Mouse (Mus musculus): ENCODE measurements around the gene Aip. TPM values are rescaled to one million over a fixed set of nuclear protein-coding genes. Genes with fewer than 3 reads are reported as not detected.

The Aip gene
- total and polyA plus RNA-seq, 3 experiments: 22.3 to 86.6 (median 39.9) TPM

GRCm38 (mm10) chr19:4101466-4101865 lies 24.2 kb downstream of the Aip start:
- Histone ChIP-seq H3K4me3 (ENCODE audit: low read depth, low read length) (no peak overlapping the region; the same call in 1 of the 2 replicates), H3K36me3 (replicated peaks) (peaks cover 67% of the 10 kb centered on the region), H3K9me3 (replicated peaks) (no peaks in the 10 kb centered on the region)

GRCm38 (mm10) chr19:4100718-4101261 lies 24.9 kb downstream of the Aip start:
- no peak for ATAC-seq (ENCODE audit: extremely low read depth, insufficient number of reproducible peaks, low FRiP score, poor library complexity, severe bottlenecking)
- H3K4me1 ChIP-seq (ENCODE audit: insufficient read depth, low read depth, low read length): peaks cover 56% of the 10 kb centered on the region
- peaks cover 63% of the 10 kb centered on the region for H3K36me3 ChIP-seq (replicated peaks)

More at GRCm38 (mm10) chr19:4101466-4101865, 24.2 kb downstream of the Aip start:
- Histone ChIP-seq H3K27me3 (ENCODE audit: insufficient read depth, low read length) (no peaks in the 10 kb centered on the region; the same call in 1 of the 2 replicates), H3K4me1 (ENCODE audit: insufficient read depth, low read depth, low read length) (peaks cover 51% of the 10 kb centered on the region)
- ATAC-seq (ENCODE audit: extremely low read depth, insufficient number of reproducible peaks, low FRiP score, poor library complexity, severe bottlenecking) (no peak), DNase-seq (ENCODE audit: low spot score) (no peak)
- TF ChIP-seq POLR2AphosphoS5 (IDR thresholded peaks at IDR 0.05; ENCODE audit: insufficient replicate concordance, low read depth, low read length) (no peak), CTCF (IDR thresholded peaks at IDR 0.05; ENCODE audit: low read depth, low read length) (no peak), TAL1 (conservative IDR thresholded peaks at IDR 0.05; ENCODE audit: low read depth, low read length) (no peak), GATA2 (IDR thresholded peaks at IDR 0.05; ENCODE audit: borderline replicate concordance, low read depth, low read length) (no peak), GATA1 (IDR thresholded peaks at IDR 0.05; ENCODE audit: borderline replicate concordance, low read length) (no peak)

DNA sequence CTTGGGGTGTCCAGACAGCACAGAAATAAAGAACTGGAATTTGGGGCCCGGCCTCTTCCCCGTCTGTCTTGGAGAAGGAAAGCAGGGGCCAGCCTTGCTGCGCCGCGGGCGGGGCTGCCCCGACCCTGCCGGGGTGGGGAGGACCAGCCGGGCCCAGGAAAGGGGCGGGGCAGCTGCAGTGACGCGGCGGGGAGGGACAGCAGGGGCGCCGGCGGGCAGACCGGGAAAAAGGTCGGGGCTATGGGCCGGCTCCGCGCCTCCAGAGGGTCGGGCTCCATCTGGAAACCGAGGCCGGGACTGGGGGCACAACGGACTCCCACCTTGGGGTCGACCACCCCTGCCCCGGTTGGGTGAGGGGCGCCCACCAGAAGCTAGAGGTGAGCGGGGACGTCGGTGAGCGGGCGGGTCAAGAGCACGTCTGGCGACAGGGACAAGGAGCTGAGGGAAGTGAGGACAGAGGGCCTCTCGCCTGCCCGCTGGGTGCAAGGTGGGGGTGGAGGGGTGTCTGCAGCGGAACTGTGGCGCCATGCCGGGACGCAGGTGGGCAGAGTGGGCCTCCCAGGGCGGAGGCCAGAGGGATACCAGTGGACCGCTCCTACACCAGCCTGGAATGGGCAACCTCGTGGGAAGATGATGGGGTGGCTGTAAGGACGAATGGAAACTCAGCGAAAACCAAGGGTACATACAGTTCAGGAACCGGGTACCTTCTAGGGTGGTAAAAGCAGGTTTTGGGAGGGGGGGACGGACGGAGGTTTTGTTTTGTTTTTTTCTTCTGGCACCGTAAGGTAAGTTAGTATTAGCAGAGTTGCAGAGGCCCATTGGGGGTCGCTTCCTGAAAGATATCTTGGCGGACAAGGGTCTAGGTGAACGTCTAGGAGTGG lies 25.6 kb downstream of the Aip start, which contains the start of gene Pitpnm1:
Pitpnm1 (plus strand) TSS at position 162 of the 881 bp plus-strand sequence.
- no peaks in the 10 kb centered on the region for H3K9me3 ChIP-seq (replicated peaks)
- H3K27me3 ChIP-seq (ENCODE audit: insufficient read depth, low read length): no peaks in the 10 kb centered on the region; the same call in 1 of the 2 replicates
- ATAC-seq (ENCODE audit: extremely low read depth, insufficient number of reproducible peaks, low FRiP score, poor library complexity, severe bottlenecking) (no peak), DNase-seq (ENCODE audit: low spot score) (peak; percentile 83)
- H3K4me1 ChIP-seq (ENCODE audit: insufficient read depth, low read depth, low read length): peaks cover 56% of the 10 kb centered on the region
- peak within 1 kb of the TSS; percentile 85 for H3K4me3 ChIP-seq (ENCODE audit: low read depth, low read length)
- TF ChIP-seq TAL1 (conservative IDR thresholded peaks at IDR 0.05; ENCODE audit: low read depth, low read length) (no peak), CTCF (IDR thresholded peaks at IDR 0.05; ENCODE audit: low read depth, low read length) (no peak), GATA1 (IDR thresholded peaks at IDR 0.05; ENCODE audit: borderline replicate concordance, low read length) (no peak), GATA2 (IDR thresholded peaks at IDR 0.05; ENCODE audit: borderline replicate concordance, low read depth, low read length) (no peak), POLR2AphosphoS5 (IDR thresholded peaks at IDR 0.05; ENCODE audit: insufficient replicate concordance, low read depth, low read length) (no peak)
- peaks cover 56% of the 10 kb centered on the region for H3K36me3 ChIP-seq (replicated peaks)

More at GRCm38 (mm10) chr19:4100718-4101261, 24.9 kb downstream of the Aip start:
- H3K4me3 ChIP-seq (ENCODE audit: low read depth, low read length): peak overlapping the region; percentile 85
- H3K27me3 ChIP-seq (ENCODE audit: insufficient read depth, low read length): no peaks in the 10 kb centered on the region; the same call in 1 of the 2 replicates
- TF ChIP-seq GATA2 (IDR thresholded peaks at IDR 0.05; ENCODE audit: borderline replicate concordance, low read depth, low read length) (no peak), CTCF (IDR thresholded peaks at IDR 0.05; ENCODE audit: low read depth, low read length) (no peak), TAL1 (conservative IDR thresholded peaks at IDR 0.05; ENCODE audit: low read depth, low read length) (no peak), GATA1 (IDR thresholded peaks at IDR 0.05; ENCODE audit: borderline replicate concordance, low read length) (no peak), POLR2AphosphoS5 (IDR thresholded peaks at IDR 0.05; ENCODE audit: insufficient replicate concordance, low read depth, low read length) (no peak)
- no peaks in the 10 kb centered on the region for H3K9me3 ChIP-seq (replicated peaks)
- peak; percentile 46 for DNase-seq (ENCODE audit: low spot score)

DNA sequence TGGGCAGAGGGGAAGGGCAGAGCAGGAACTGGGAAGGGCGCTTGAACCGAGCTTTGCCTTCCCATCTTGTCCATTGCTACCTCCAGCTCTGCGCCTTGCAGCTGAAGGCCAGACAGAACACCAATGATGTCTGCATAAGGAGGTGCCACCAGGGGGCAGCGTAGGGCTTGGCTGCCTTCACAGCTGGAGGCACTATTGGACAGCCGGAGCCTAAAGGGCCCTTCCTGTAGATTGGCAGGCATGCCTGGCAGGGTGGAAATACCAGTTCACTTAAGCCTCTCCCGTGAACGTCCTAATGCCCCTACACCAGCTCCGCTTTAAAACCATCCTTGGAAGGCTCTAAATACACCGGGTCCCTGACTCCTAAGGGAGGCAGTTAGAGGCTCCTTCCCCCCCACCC lies 26.6 kb downstream of the Aip start:
- TF ChIP-seq TAL1 (conservative IDR thresholded peaks at IDR 0.05; ENCODE audit: low read depth, low read length): no peak
- TF ChIP-seq POLR2AphosphoS5 (IDR thresholded peaks at IDR 0.05; ENCODE audit: insufficient replicate concordance, low read depth, low read length): no peak
- TF ChIP-seq CTCF (IDR thresholded peaks at IDR 0.05; ENCODE audit: low read depth, low read length): peak; percentile 93
- TF ChIP-seq GATA1 (IDR thresholded peaks at IDR 0.05; ENCODE audit: borderline replicate concordance, low read length): no peak
- TF ChIP-seq GATA2 (IDR thresholded peaks at IDR 0.05; ENCODE audit: borderline replicate concordance, low read depth, low read length): no peak
- Histone ChIP-seq H3K4me1 (ENCODE audit: insufficient read depth, low read depth, low read length) (peaks cover 58% of the 10 kb centered on the region), H3K9me3 (replicated peaks) (no peaks in the 10 kb centered on the region), H3K36me3 (replicated peaks) (peaks cover 47% of the 10 kb centered on the region), H3K27me3 (ENCODE audit: insufficient read depth, low read length) (peaks cover 4% of the 10 kb centered on the region; the same call in 1 of the 2 replicates), H3K4me3 (ENCODE audit: low read depth, low read length) (peak overlapping the region; percentile 85; the same call in 1 of the 2 replicates)
- no peak for ATAC-seq (ENCODE audit: extremely low read depth, insufficient number of reproducible peaks, low FRiP score, poor library complexity, severe bottlenecking)
- DNase-seq (ENCODE audit: low spot score): peak; percentile 81

GRCm38 (mm10) chr19:4098426-4098825 lies 27.2 kb downstream of the Aip start:
- H3K9me3 ChIP-seq (replicated peaks): no peaks in the 10 kb centered on the region
- no peak for TF ChIP-seq GATA2 (IDR thresholded peaks at IDR 0.05; ENCODE audit: borderline replicate concordance, low read depth, low read length)
- TF ChIP-seq GATA1 (IDR thresholded peaks at IDR 0.05; ENCODE audit: borderline replicate concordance, low read length): no peak
- no peak for TF ChIP-seq CTCF (IDR thresholded peaks at IDR 0.05; ENCODE audit: low read depth, low read length)
- no peak for TF ChIP-seq TAL1 (conservative IDR thresholded peaks at IDR 0.05; ENCODE audit: low read depth, low read length)
- no peak for TF ChIP-seq POLR2AphosphoS5 (IDR thresholded peaks at IDR 0.05; ENCODE audit: insufficient replicate concordance, low read depth, low read length)
- peaks cover 58% of the 10 kb centered on the region for H3K4me1 ChIP-seq (ENCODE audit: insufficient read depth, low read depth, low read length)
- DNase-seq (ENCODE audit: low spot score) (no peak), ATAC-seq (ENCODE audit: extremely low read depth, insufficient number of reproducible peaks, low FRiP score, poor library complexity, severe bottlenecking) (no peak)
- H3K36me3 ChIP-seq (replicated peaks): peaks cover 40% of the 10 kb centered on the region
- H3K27me3 ChIP-seq (ENCODE audit: insufficient read depth, low read length): peaks cover 8% of the 10 kb centered on the region; the same call in 1 of the 2 replicates
- peak overlapping the region; percentile 78; the same call in 1 of the 2 replicates for H3K4me3 ChIP-seq (ENCODE audit: low read depth, low read length)
